ENCODE assay signal across 17 mouse cellular contexts in genomic region chr10:94495496-94496235, GRCm38 (mm10).
DNase-seq lines count a peak whose midpoint lies in the region; ATAC-seq and TF ChIP-seq lines count a peak whose summit lies in the region.
"Had no signal": no experiment of that assay in that cellular context is flagged by ENCODE, and none has a peak within 500 bp of the region (broad histone marks: within the 10 kb centered on the region; RNA-seq: fewer than 3 reads in every experiment).

No protein-coding gene starts in this region.

- H3K27me3 ChIP-seq in hindbrain, embryonic 12.5 days = no peaks in the 10 kb centered on the region
- no peaks in the 10 kb centered on the region for H3K27me3 ChIP-seq in hindbrain, embryonic 10.5 days (ENCODE audit: insufficient read depth, poor library complexity, severe bottlenecking)
- no peaks in the 10 kb centered on the region for H3K27me3 ChIP-seq in C2C12 (ENCODE audit: control insufficient read depth, insufficient read depth, insufficient read length)
- H3K27me3 ChIP-seq in embryonic facial prominence, embryonic 15.5 days = no peaks in the 10 kb centered on the region
- H3K27me3 ChIP-seq in limb, embryonic 13.5 days = no peaks in the 10 kb centered on the region
- H3K27me3 ChIP-seq: hindbrain, embryonic 15.5 days; liver, embryonic 15.5 days; neural tube, embryonic 12.5 days had no signal

- WGBS in hindbrain, embryonic 12.5 days = 82% methylated on average over 7 of the region's 7 CpGs
- WGBS in hindbrain, embryonic 10.5 days = 89% methylated on average over 7 of the region's 7 CpGs
- 65% methylated on average over 7 of the region's 7 CpGs for WGBS in embryonic facial prominence, embryonic 15.5 days
- WGBS in limb, embryonic 13.5 days = 50% methylated on average over 7 of the region's 7 CpGs

- H3K4me2 ChIP-seq in hindbrain, embryonic 12.5 days (replicated peaks) = no peak overlapping the region
- H3K4me2 ChIP-seq in embryonic facial prominence, embryonic 15.5 days (replicated peaks) = no peak overlapping the region
- H3K4me2 ChIP-seq in limb, embryonic 13.5 days (replicated peaks) = no peak overlapping the region
- H3K4me2 ChIP-seq: hindbrain, embryonic 15.5 days; liver, embryonic 15.5 days had no signal

- no peaks in the 10 kb centered on the region for H3K79me2 ChIP-seq in C2C12 (ENCODE audit: control insufficient read depth, insufficient read depth)

- H3K27ac ChIP-seq in hindbrain, embryonic 12.5 days = no peak overlapping the region
- H3K27ac ChIP-seq in hindbrain, embryonic 10.5 days = no peak overlapping the region
- H3K27ac ChIP-seq in embryonic facial prominence, embryonic 15.5 days (replicated peaks) = no peak overlapping the region
- peak overlapping the region; percentile 72 for H3K27ac ChIP-seq in limb, embryonic 13.5 days
- H3K27ac ChIP-seq: liver, embryonic 15.5 days; neural tube, embryonic 12.5 days had no signal

- H3K9me3 ChIP-seq in hindbrain, embryonic 12.5 days (replicated peaks) = no peaks in the 10 kb centered on the region
- H3K9me3 ChIP-seq in hindbrain, embryonic 10.5 days = no peaks in the 10 kb centered on the region
- no peaks in the 10 kb centered on the region for H3K9me3 ChIP-seq in embryonic facial prominence, embryonic 15.5 days (replicated peaks)
- no peaks in the 10 kb centered on the region for H3K9me3 ChIP-seq in limb, embryonic 13.5 days
- H3K9me3 ChIP-seq: hindbrain, embryonic 15.5 days; liver, embryonic 15.5 days; neural tube, embryonic 12.5 days had no signal

- no peaks in the 10 kb centered on the region for H3K36me3 ChIP-seq in hindbrain, embryonic 12.5 days
- no peaks in the 10 kb centered on the region for H3K36me3 ChIP-seq in hindbrain, embryonic 10.5 days
- no peaks in the 10 kb centered on the region for H3K36me3 ChIP-seq in C2C12 (ENCODE audit: control insufficient read depth, insufficient read depth)
- no peaks in the 10 kb centered on the region for H3K36me3 ChIP-seq in embryonic facial prominence, embryonic 15.5 days
- H3K36me3 ChIP-seq in limb, embryonic 13.5 days = no peaks in the 10 kb centered on the region
- H3K36me3 ChIP-seq: hindbrain, embryonic 15.5 days; liver, embryonic 15.5 days; neural tube, embryonic 12.5 days had no signal

- H3K9ac ChIP-seq in hindbrain, embryonic 12.5 days = no peak overlapping the region
- H3K9ac ChIP-seq in embryonic facial prominence, embryonic 15.5 days = no peak overlapping the region
- H3K9ac ChIP-seq in limb, embryonic 13.5 days = no peak overlapping the region
- H3K9ac ChIP-seq: hindbrain, embryonic 15.5 days; liver, embryonic 15.5 days; neural tube, embryonic 12.5 days had no signal

- peaks cover 28% of the 10 kb centered on the region for H3K4me1 ChIP-seq in hindbrain, embryonic 12.5 days
- H3K4me1 ChIP-seq in hindbrain, embryonic 10.5 days (replicated peaks) = peaks cover 21% of the 10 kb centered on the region
- peaks cover 15% of the 10 kb centered on the region for H3K4me1 ChIP-seq in embryonic facial prominence, embryonic 15.5 days
- H3K4me1 ChIP-seq in limb, embryonic 13.5 days = peaks cover 56% of the 10 kb centered on the region
- H3K4me1 ChIP-seq: liver, embryonic 15.5 days had no signal

- no peak overlapping the region for H3ac ChIP-seq in C2C12 (ENCODE audit: control insufficient read depth, insufficient read length, low read depth)

- no peak for DNase-seq in hindbrain, embryonic 10.5 days (ENCODE audit: low spot score)
- DNase-seq in kidney, adult 11 months = no peak
- DNase-seq in left cerebral cortex, adult 9 months (ENCODE audit: low spot score in 2 of 2) = no peak
- DNase-seq: B cell, adult 2 months; cerebellum, postnatal 10 days; gastrocnemius, postnatal 25 days; kidney, adult 9 months; left cerebral cortex, postnatal 4 days; lung, postnatal 10 days; thymus, postnatal 36 days had no signal

- TF ChIP-seq CTCF in C2C12 (IDR thresholded peaks at IDR 0.05; ENCODE audit: control insufficient read depth, insufficient read depth, insufficient read length) = no peak

- 0 out of 2 replicates have a peak, but pooled peaks have one; percentile 10 for ATAC-seq in hindbrain, embryonic 12.5 days (ENCODE audit: low FRiP score)
- peak; percentile 74 for ATAC-seq in embryonic facial prominence, embryonic 15.5 days (ENCODE audit: insufficient number of reproducible peaks, low FRiP score, low TSS enrichment, low read depth)
- peak; percentile 64 for ATAC-seq in limb, embryonic 13.5 days (ENCODE audit: low FRiP score, low read depth)

- no peaks in the 10 kb centered on the region for H3K79me3 ChIP-seq in C2C12 (ENCODE audit: low read depth)

- no peak overlapping the region for H3K4me3 ChIP-seq in hindbrain, embryonic 12.5 days
- no peak overlapping the region for H3K4me3 ChIP-seq in hindbrain, embryonic 10.5 days
- H3K4me3 ChIP-seq in C2C12 (ENCODE audit: insufficient read depth, poor library complexity, severe bottlenecking) = no peak overlapping the region
- no peak overlapping the region for H3K4me3 ChIP-seq in embryonic facial prominence, embryonic 15.5 days (replicated peaks)
- no peak overlapping the region for H3K4me3 ChIP-seq in limb, embryonic 13.5 days
- H3K4me3 ChIP-seq: hindbrain, embryonic 15.5 days; liver, embryonic 15.5 days; neural tube, embryonic 12.5 days had no signal

TF ChIP-seq in C2C12, 6 proteins besides CTCF, POLR2A, EP300 and RAD21:
- TF ChIP-seq CEBPB (IDR thresholded peaks at IDR 0.05; ENCODE audit: low read depth) (no peak), FOSL1 (IDR thresholded peaks at IDR 0.05; ENCODE audit: insufficient read depth, low read length, poor library complexity, severe bottlenecking) (peak; percentile 4)

Comparison
In these comparisons a context has a peak if more than half of its experiments do, and no peak if none do; other contexts are left out.
1. ATAC-seq: peak in every context shown above with its lines; median percentile 74 in embryonic facial prominence, embryonic 15.5 days; 64 in limb, embryonic 13.5 days; 10 in hindbrain, embryonic 12.5 days.